Mouse (Mus musculus) frontal cortex, adult 2 months (tissue): ENCODE results near the gene Zfpl1. TPM values are rescaled to one million over a fixed set of nuclear protein-coding genes. Genes with fewer than 3 reads are reported as not detected.

Experiments
- DNase-seq, 2 experiments: peaks; one replicate each; pipeline ENCODE4 v3.0.0; 2022; ENCODE audit warnings: low spot score in 1 of 2; ENCODE audit errors: extremely low spot score in 1 of 2
- polyA plus RNA-seq: library from polyadenylated mRNA; depleted of rRNA; stranded (reverse); fragments of >200 nt; gene quantifications from 2 replicates; pipeline ENCODE4 v1.2.3, GENCODE M21; 2012; rRNA removed

Gene Zfpl1
- polyA plus RNA-seq, 1 experiment: 83.9 TPM

DNA sequence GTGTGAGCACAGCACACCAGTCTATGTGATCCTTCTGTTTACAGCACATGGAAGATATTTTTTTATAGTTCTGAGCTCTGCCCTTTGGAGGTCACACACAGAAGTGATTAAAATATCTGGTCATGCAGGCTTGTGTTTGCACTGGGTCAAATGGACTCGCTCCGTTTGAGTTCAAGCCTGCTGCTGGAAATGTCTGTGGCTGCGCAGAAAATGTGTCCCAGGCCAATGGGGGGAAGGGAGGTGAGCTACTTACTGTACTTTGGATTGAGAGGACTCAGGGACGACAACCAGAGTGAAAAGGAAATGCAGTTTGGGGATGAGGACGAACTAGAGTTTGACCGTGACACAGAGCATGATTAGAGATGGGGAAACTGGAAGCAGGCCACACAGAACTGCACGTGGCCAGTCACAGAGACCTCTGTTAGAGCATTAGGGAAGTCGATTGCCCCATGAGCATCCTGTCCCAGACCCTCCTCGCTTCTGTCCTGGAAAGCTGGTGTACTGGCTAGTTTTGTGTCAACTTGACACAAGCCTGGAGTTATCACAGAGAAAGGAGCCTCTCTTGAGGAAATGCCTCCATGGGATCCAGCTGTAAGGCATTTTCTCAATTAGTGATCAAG lies 48.7 kb downstream of the Zfpl1 start:
- DNase-seq: no peak

Other genes starting within 250 kb of the Zfpl1 start
- 13.1 and 15.6 TPM in 2 replicates for gene Frmd8, start 209.7 kb downstream of the Zfpl1 start, polyA plus RNA-seq
- gene Slc25a45, start 207.1 kb downstream of the Zfpl1 start, polyA plus RNA-seq: 7.8 and 8.7 TPM in 2 replicates
- 4.6 and 4.9 TPM in 2 replicates for gene Tigd3, start 190.8 kb downstream of the Zfpl1 start, polyA plus RNA-seq
- 106 and 118 TPM in 2 replicates for gene Dpf2, start 171.9 kb downstream of the Zfpl1 start, polyA plus RNA-seq
- gene Cdc42ep2, start 160.1 kb downstream of the Zfpl1 start, polyA plus RNA-seq: 7.7 and 9.1 TPM in 2 replicates
- gene Pola2, start 120.8 kb downstream of the Zfpl1 start, polyA plus RNA-seq: 14.2 and 14.3 TPM in 2 replicates
- gene Slc22a20, start 98.8 kb downstream of the Zfpl1 start, polyA plus RNA-seq: 0.42 TPM in 1 of 2 replicates, not detected in the other
- gene Capn1, start 69.1 kb downstream of the Zfpl1 start, polyA plus RNA-seq: 15.0 and 16.3 TPM in 2 replicates
- 29.2 and 34.1 TPM in 2 replicates for gene Syvn1, start 38.4 kb downstream of the Zfpl1 start, polyA plus RNA-seq
- gene Mrpl49, start 27.2 kb downstream of the Zfpl1 start, polyA plus RNA-seq: 44.3 and 44.4 TPM in 2 replicates
- 873 and 951 TPM in 2 replicates for gene Fau, start 27.1 kb downstream of the Zfpl1 start, polyA plus RNA-seq
- 48.4 and 51.7 TPM in 2 replicates for gene Znhit2, start 23.8 kb downstream of the Zfpl1 start, polyA plus RNA-seq
- 50.2 and 52.4 TPM in 2 replicates for gene Tm7sf2, start 16.6 kb downstream of the Zfpl1 start, polyA plus RNA-seq
- 98.8 and 105 TPM in 2 replicates for gene Vps51, start 7.7 kb downstream of the Zfpl1 start, polyA plus RNA-seq
- gene Tmem262, start 4.9 kb downstream of the Zfpl1 start, polyA plus RNA-seq: not detected in 2 replicates
- gene Gm28374, start 2.7 kb downstream of the Zfpl1 start, polyA plus RNA-seq: 0.48 and 1.4 TPM in 2 replicates
- gene Cdca5, start within 50 bp of the Zfpl1 start, polyA plus RNA-seq: 0.22 and 0.46 TPM in 2 replicates
- gene AC131692.1, start 9.5 kb upstream of the Zfpl1 start, polyA plus RNA-seq: not detected in 2 replicates
- 0.26 and 0.32 TPM in 2 replicates for gene Naaladl1, start 20.8 kb upstream of the Zfpl1 start, polyA plus RNA-seq
- 24.2 and 29.4 TPM in 2 replicates for gene Sac3d1, start 33.7 kb upstream of the Zfpl1 start, polyA plus RNA-seq
- gene Snx15, start 43.3 kb upstream of the Zfpl1 start, polyA plus RNA-seq: 63.5 and 65.2 TPM in 2 replicates
- gene Batf2, start 56.0 kb upstream of the Zfpl1 start, polyA plus RNA-seq: 0.54 and 0.63 TPM in 2 replicates
- 123 and 135 TPM in 2 replicates for gene Arl2, start 56.6 kb upstream of the Zfpl1 start, polyA plus RNA-seq
- 0.14 TPM in 1 of 2 replicates, not detected in the other for gene Majin, start 99.4 kb upstream of the Zfpl1 start, polyA plus RNA-seq
- gene Gpha2, start 141.4 kb upstream of the Zfpl1 start, polyA plus RNA-seq: not detected in 2 replicates
- 137 and 141 TPM in 2 replicates for gene Ppp2r5b, start 150.9 kb upstream of the Zfpl1 start, polyA plus RNA-seq
- 29.3 and 31.2 TPM in 2 replicates for gene Atg2a, start 156.7 kb upstream of the Zfpl1 start, polyA plus RNA-seq
- gene Ehd1, start 191.8 kb upstream of the Zfpl1 start, polyA plus RNA-seq: 48.4 and 49.3 TPM in 2 replicates
- 3.2 and 3.3 TPM in 2 replicates for gene Cdc42bpg, start 221.5 kb upstream of the Zfpl1 start, polyA plus RNA-seq